Mouse (Mus musculus) brown adipose tissue, adult 24 weeks (tissue): ENCODE data around the gene Coq7. TPM values are rescaled to one million over a fixed set of nuclear protein-coding genes. Genes with fewer than 3 reads are reported as not detected.

Source experiments
- H3K27ac ChIP-seq: fragments of 200-500 bp; replicated peaks from 2 replicates; pipeline ENCODE4 v1.5.1; 2012; ENCODE audit warnings: low read depth, mild to moderate bottlenecking, low read length
- H3K4me1 ChIP-seq: fragments of 200-500 bp; 2 replicates; pipeline ENCODE4 v1.6.1; 2012; ENCODE audit warnings: low read length, mixed read lengths; ENCODE audit not compliant: control insufficient read depth, insufficient read depth, insufficient read length
- H3K4me3 ChIP-seq: fragments of 200-500 bp; 2 replicates; pipeline ENCODE4 v1.5.1; 2012; ENCODE audit warnings: low read depth, mild to moderate bottlenecking, low read length, moderate library complexity; ENCODE audit not compliant: insufficient read depth
- polyA plus RNA-seq: library from polyadenylated mRNA; stranded (reverse); fragments of >200 nt; gene quantifications from 2 replicates; pipeline ENCODE4 v1.2.4, GENCODE M21; 2012; ENCODE audit not compliant: missing spikeins, insufficient read depth, insufficient read length

Coq7 gene
- 172 and 271 TPM in 2 replicates for polyA plus RNA-seq

DNA sequence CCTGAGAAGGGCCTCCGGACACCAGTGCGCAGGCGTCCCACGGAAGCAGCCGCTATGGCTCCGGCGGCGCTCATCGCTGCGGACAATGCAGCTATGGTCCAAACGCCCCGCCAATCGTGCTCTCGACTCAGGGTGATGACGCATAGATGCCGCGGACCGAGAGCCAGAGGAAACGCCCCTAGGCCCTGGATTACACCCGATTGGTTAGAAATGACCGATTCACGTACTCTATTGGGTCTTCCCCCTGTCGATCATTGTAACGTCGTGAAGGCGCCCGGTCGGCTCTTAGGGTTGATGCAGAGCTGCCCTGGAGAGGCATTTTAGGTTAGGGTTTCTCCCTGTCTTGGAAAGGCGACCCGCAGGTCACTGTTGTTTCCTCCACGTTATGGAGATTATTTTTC, at the start of gene Coq7:
Coq7 (minus strand) TSS at position 179 of the 401 bp plus-strand sequence.
- Histone ChIP-seq H3K4me3 (peak within 1 kb of the TSS; percentile 87), H3K27ac (peak within 1 kb of the TSS; percentile 99), H3K4me1 (no peaks in the 10 kb centered on the region)

- Histone ChIP-seq H3K4me1 (no peaks in the 10 kb centered on the region), H3K4me3 (no peak overlapping the region)
Measured at GRCm38 (mm10) chr7:118579938-118580337, 46.8 kb upstream of the Coq7 start.

GRCm38 (mm10) chr7:118578269-118578668, 45.1 kb upstream of the Coq7 start:
- Histone ChIP-seq H3K4me3 (no peak overlapping the region), H3K27ac (no peak overlapping the region), H3K4me1 (no peaks in the 10 kb centered on the region)

More at GRCm38 (mm10) chr7:118579938-118580337, 46.8 kb upstream of the Coq7 start:
- no peak overlapping the region for H3K27ac ChIP-seq

DNA sequence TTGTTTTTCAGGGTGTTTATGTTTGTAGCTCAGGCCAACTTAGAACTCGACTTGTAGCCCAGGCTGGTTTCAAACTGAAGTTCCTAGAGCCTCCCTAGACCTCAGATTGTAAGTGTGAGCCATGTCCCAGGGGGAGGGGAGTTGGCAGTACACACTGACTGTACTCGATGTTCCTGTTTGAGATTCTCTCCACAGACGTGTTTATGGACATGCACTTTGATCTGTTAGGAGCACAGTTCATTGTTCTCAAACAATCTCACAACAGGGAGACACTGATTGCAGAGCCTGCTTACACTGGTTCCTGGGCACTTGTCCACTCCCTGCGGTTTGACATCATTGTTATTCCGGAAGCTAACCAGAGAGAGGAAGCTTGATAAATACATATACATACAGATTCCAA, 38.9 kb upstream of the Coq7 start:
- no peaks in the 10 kb centered on the region for H3K4me1 ChIP-seq
- H3K27ac ChIP-seq = no peak overlapping the region
- H3K4me3 ChIP-seq = no peak overlapping the region

- Histone ChIP-seq H3K27ac (no peak overlapping the region), H3K4me3 (no peak overlapping the region), H3K4me1 (no peaks in the 10 kb centered on the region)
Measured at GRCm38 (mm10) chr7:118571350-118571749, 38.2 kb upstream of the Coq7 start.

DNA sequence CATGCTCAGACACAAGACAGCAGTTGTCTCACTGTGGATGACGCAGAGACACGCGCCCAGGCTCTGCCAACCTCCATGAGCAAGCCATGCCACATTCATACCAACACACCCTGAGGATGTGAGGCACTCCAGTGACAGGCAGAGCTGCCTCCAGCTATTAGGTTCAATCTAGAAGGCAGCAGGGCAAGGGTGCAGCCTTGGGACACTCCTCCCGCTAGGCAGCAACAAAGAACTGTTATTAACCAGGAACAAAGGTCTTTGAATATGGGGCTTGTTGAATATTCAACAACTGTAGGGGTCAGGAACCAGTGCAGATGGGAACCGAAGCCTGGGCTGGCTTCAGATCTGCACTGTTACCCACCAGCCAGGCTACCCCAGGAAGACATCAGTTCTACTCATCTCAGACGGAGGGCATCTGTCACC, 36.0 kb upstream of the Coq7 start:
- Histone ChIP-seq H3K27ac (no peak overlapping the region), H3K4me3 (no peak overlapping the region), H3K4me1 (no peaks in the 10 kb centered on the region)

- no peaks in the 10 kb centered on the region for H3K4me1 ChIP-seq
- no peak overlapping the region for H3K4me3 ChIP-seq
- H3K27ac ChIP-seq = no peak overlapping the region
Measured at GRCm38 (mm10) chr7:118554290-118554689, 21.1 kb upstream of the Coq7 start.

DNA sequence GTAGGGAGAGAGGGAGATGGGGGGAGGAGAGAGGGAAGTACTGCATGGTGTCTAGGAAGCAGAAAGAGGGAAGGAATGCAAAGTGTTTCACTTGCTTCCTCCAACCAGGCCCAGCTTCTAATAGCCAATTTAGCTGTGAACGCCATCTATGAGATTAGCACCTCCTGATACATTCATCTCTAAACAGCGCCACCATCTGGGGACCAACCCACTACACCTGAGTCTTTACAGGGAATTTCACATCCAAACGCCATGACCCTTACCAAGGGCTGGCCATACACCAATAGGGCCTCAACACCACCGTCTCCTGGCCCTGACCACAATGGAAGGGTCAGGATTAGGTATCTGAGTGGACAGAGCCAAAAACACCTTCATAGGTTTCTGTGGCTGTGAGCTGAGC, 20.7 kb upstream of the Coq7 start:
- H3K4me1 ChIP-seq = no peaks in the 10 kb centered on the region
- H3K27ac ChIP-seq = no peak overlapping the region
- H3K4me3 ChIP-seq = no peak overlapping the region

- Histone ChIP-seq H3K4me3 (no peak overlapping the region), H3K27ac (no peak overlapping the region), H3K4me1 (no peaks in the 10 kb centered on the region)
Measured at GRCm38 (mm10) chr7:118547451-118547850, 14.3 kb upstream of the Coq7 start.

DNA sequence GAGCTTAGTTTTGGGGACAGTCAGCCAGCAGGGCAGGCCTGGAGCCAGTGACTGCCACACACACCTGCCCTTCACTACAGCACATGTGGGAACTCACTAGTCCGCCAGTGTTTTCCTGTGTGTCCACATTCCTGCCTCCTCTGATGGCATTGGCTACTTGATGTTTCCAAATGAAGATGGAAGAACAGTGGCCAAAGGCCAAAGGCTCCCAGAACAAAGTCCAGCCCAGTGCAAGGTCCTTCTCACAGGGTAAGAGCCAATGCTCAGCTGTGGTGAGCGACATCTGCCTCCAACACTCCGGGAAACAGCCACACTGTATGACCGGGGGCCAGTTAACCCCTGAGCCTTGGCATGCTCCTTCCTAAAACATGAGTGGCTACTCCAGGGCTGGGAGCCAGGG, 11.0 kb upstream of the Coq7 start:
- no peak overlapping the region for H3K27ac ChIP-seq
- no peaks in the 10 kb centered on the region for H3K4me1 ChIP-seq
- H3K4me3 ChIP-seq = no peak overlapping the region

- Histone ChIP-seq H3K4me1 (no peaks in the 10 kb centered on the region), H3K27ac (peak overlapping the region; percentile 86), H3K4me3 (no peak overlapping the region)
Measured at GRCm38 (mm10) chr7:118535076-118535475, 1.9 kb upstream of the Coq7 start.

- Histone ChIP-seq H3K4me1 (no peaks in the 10 kb centered on the region), H3K27ac (peak overlapping the region; percentile 79), H3K4me3 (no peak overlapping the region)
Measured at GRCm38 (mm10) chr7:118534326-118534725, 1.2 kb upstream of the Coq7 start.

- Histone ChIP-seq H3K27ac (peak overlapping the region; percentile 99), H3K4me3 (peak overlapping the region; percentile 87), H3K4me1 (no peaks in the 10 kb centered on the region)
Measured at GRCm38 (mm10) chr7:118532519-118533177, 508 bp downstream of the Coq7 start.

DNA sequence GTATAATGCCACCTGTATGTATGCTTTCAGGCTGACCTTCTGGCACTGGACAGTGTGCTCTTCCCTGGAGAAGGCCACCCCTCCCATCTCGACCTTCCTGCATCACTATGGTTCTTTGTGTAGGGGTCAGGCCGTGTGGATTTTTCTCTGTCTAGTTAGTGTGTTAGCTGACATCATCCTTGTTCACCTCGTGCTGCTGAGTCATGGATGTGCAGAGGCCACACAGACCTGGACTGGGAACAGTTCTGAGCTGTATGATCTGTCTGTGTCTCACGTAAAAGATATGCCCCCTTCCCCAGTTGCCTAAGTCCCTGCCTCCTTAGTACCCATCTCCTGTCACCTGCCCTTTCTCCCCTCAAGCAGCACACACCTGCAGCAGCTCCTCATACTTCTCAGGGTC, 6.2 kb downstream of the Coq7 start:
- no peaks in the 10 kb centered on the region for H3K4me1 ChIP-seq
- H3K27ac ChIP-seq = no peak overlapping the region
- no peak overlapping the region for H3K4me3 ChIP-seq

DNA sequence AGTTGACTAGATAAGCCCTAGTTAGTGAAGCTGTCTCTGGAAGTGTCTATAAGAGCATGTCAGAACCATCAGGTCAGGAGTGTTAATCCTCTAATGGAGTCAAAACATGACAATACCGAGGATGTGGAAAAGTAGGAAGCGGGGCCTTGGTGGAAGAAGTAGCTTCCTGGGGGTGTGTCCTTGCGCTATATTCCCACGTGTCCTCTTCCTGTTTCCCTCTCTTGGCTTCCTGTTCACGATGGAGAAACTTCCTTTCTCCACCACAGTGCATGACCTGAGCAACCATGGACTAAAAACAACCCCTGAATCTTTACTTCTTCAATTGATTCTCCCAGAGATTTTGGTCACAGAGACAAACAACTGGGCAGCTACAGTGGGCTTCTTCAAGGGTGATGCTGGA, 11.1 kb downstream of the Coq7 start:
- no peak overlapping the region for H3K27ac ChIP-seq
- H3K4me1 ChIP-seq = no peaks in the 10 kb centered on the region

DNA sequence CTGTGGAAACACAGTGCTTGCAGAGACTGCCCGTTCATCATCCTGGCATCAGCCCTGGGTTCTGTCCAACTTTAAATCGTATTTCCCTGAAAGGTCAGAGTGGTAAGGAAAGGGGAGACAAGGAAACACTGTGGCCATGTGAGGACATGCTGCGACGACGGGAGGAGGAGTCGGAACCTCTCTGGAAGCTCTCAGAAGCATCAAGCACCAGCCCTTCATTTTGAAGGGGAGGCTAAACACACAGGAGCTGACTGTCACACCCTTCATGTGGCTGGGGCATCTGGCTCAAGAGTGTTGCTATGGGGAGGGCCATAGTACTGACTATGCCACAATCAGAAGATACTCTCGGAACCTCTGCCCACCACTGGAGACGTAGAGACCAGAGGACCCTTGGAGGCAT, 13.5 kb downstream of the Coq7 start:
- Histone ChIP-seq H3K4me3 (no peak overlapping the region), H3K27ac (no peak overlapping the region), H3K4me1 (no peaks in the 10 kb centered on the region)

More for the DNA sequence above, 11.1 kb downstream of the Coq7 start:
- H3K4me3 ChIP-seq = no peak overlapping the region
